Mouse (Mus musculus): ENCODE measurements around the gene Dph3.
"Not testable (repeated sequence)": the region's sequence is repeated elsewhere in the genome, so short reads cannot be mapped to it uniquely, and the experiment has no call there.

Dph3 gene

GRCm38 (mm10) chr14:32085486-32086201 lies at the start of gene Dph3:
Gene Dph3 (minus strand): TSS chr14:32085729.
- in situ Hi-C loops (cut with MboI, MseI), result loop anchor here (10.0 kb wide), 3 partner anchors 69 to 421 kb away; partner anchors contain the start of genes Ankrd28 and Ncoa4

GRCm38 (mm10) chr14:32134293-32134692 lies 48.8 kb upstream of the Dph3 start:
- in situ Hi-C loops (cut with MboI, MseI), result no loop called here

- in situ Hi-C loops (cut with MboI, MseI), result no loop called here
Observed at GRCm38 (mm10) chr14:32131836-32132235, 46.3 kb upstream of the Dph3 start.

GRCm38 (mm10) chr14:32128409-32128808 lies 42.9 kb upstream of the Dph3 start:
- in situ Hi-C loops (cut with MboI, MseI), result no loop called here

- in situ Hi-C loops (cut with MboI, MseI), result not testable (repeated sequence)
Observed at GRCm38 (mm10) chr14:32125256-32125655, 39.7 kb upstream of the Dph3 start.

- in situ Hi-C loops (cut with MboI, MseI), result no loop called here
Observed at GRCm38 (mm10) chr14:32124261-32124660, 38.7 kb upstream of the Dph3 start.

- in situ Hi-C loops (cut with MboI, MseI), result no loop called here
Observed at GRCm38 (mm10) chr14:32121920-32122315, 36.4 kb upstream of the Dph3 start.

- in situ Hi-C loops (cut with MboI, MseI), result no loop called here
Observed at GRCm38 (mm10) chr14:32120940-32121919, 35.7 kb upstream of the Dph3 start.

- in situ Hi-C loops (cut with MboI, MseI), result not testable (repeated sequence)
Observed at GRCm38 (mm10) chr14:32112124-32112523, 26.6 kb upstream of the Dph3 start.

- in situ Hi-C loops (cut with MboI, MseI), result no loop called here
Observed at GRCm38 (mm10) chr14:32106911-32107310, 21.4 kb upstream of the Dph3 start.

- in situ Hi-C loops (cut with MboI, MseI), result no loop called here
Observed at GRCm38 (mm10) chr14:32105663-32106062, 20.1 kb upstream of the Dph3 start.

- in situ Hi-C loops (cut with MboI, MseI), result no loop called here
Observed at GRCm38 (mm10) chr14:32103556-32103955, 18.0 kb upstream of the Dph3 start.

- in situ Hi-C loops (cut with MboI, MseI), result no loop called here
Observed at GRCm38 (mm10) chr14:32098951-32099350, 13.4 kb upstream of the Dph3 start.

GRCm38 (mm10) chr14:32097691-32098090 lies 12.2 kb upstream of the Dph3 start:
- in situ Hi-C loops (cut with MboI, MseI), result no loop called here

- in situ Hi-C loops (cut with MboI, MseI), result no loop called here
Observed at GRCm38 (mm10) chr14:32096740-32097139, 11.2 kb upstream of the Dph3 start.

GRCm38 (mm10) chr14:32095646-32096045 lies 10.1 kb upstream of the Dph3 start:
- in situ Hi-C loops (cut with MboI, MseI), result no loop called here

- in situ Hi-C loops (cut with MboI, MseI), result no loop called here
Observed at GRCm38 (mm10) chr14:32093500-32094117, 8.1 kb upstream of the Dph3 start.

GRCm38 (mm10) chr14:32093018-32093417 lies 7.5 kb upstream of the Dph3 start:
- in situ Hi-C loops (cut with MboI, MseI), result no loop called here

GRCm38 (mm10) chr14:32091704-32092103 lies 6.2 kb upstream of the Dph3 start:
- in situ Hi-C loops (cut with MboI, MseI), result no loop called here

GRCm38 (mm10) chr14:32091124-32091523 lies 5.6 kb upstream of the Dph3 start:
- in situ Hi-C loops (cut with MboI, MseI), result no loop called here

GRCm38 (mm10) chr14:32087584-32088248 lies 2.2 kb upstream of the Dph3 start:
- in situ Hi-C loops (cut with MboI, MseI), result loop anchor here (10.0 kb wide), 3 partner anchors 67 to 423 kb away; partner anchors contain the start of genes Ankrd28 and Ncoa4

All from T-helper 2 cell (primary cell).